Mouse (Mus musculus) forebrain, embryonic 12.5 days (tissue): ENCODE measurements at regions not wholly inside any gene's neighbourhood (a gene's known extent, or its start where the extent isn't known, plus 50 kb on each side); places are given as distances from the start of the nearest gene placed in this dataset.

ENCODE experiments used
- ATAC-seq: fragments of 200-750 bp; cut with Nextera tagmentation; 2 replicates; pipeline ENCODE4 v1.8.0; 2017; ENCODE audit warnings: moderate TSS enrichment; ENCODE audit not compliant: low FRiP score
- H3K27ac ChIP-seq: fragments of 300-500 bp; sonication (generic); 2 replicates; pipeline ENCODE4 v1.5.1; 2016; ENCODE audit warnings: mild to moderate bottlenecking
- H3K27me3 ChIP-seq: fragments of 300-500 bp; sonication (generic); 2 replicates; pipeline ENCODE4 v1.6.1; 2016; ENCODE audit warnings: mild to moderate bottlenecking
- H3K36me3 ChIP-seq: fragments of 300-500 bp; sonication (generic); replicated peaks from 2 replicates; pipeline ENCODE4 v1.6.1; 2016; ENCODE audit warnings: mild to moderate bottlenecking
- H3K4me1 ChIP-seq: fragments of 300-500 bp; sonication (generic); 2 replicates; pipeline ENCODE4 v1.6.1; 2016
- H3K4me2 ChIP-seq: fragments of 300-500 bp; sonication (generic); 2 replicates; pipeline ENCODE4 v1.6.1; 2016; ENCODE audit warnings: mild to moderate bottlenecking, moderate library complexity
- H3K4me3 ChIP-seq: fragments of 300-500 bp; sonication (generic); replicated peaks from 2 replicates; pipeline ENCODE4 v1.5.1; 2016; ENCODE audit warnings: mild to moderate bottlenecking
- H3K9ac ChIP-seq: fragments of 300-500 bp; sonication (generic); 2 replicates; pipeline ENCODE4 v1.6.1; 2016; ENCODE audit warnings: mild to moderate bottlenecking
- H3K9me3 ChIP-seq: fragments of 300-500 bp; sonication (generic); 2 replicates; pipeline ENCODE4 v1.6.1; 2016
- WGBS: fragments of 180-500 bp; shearing (Covaris S2); methylation state at CpG from one replicate; pipeline ENCODE4 v1.1.7; 2016; 5-methylcytosine and 5-hydroxymethylcytosine counted together

- Histone ChIP-seq H3K27me3 (peaks cover 4% of the 10 kb centered on the region; the same call in 1 of the 2 replicates), H3K9ac (no peak overlapping the region), H3K4me2 (peak overlapping the region; percentile 1), H3K4me3 (no peak overlapping the region), H3K27ac (peak overlapping the region; percentile 25), H3K36me3 (no peaks in the 10 kb centered on the region), H3K4me1 (peaks cover 32% of the 10 kb centered on the region), H3K9me3 (no peaks in the 10 kb centered on the region)
- peak; percentile 64; the same call in 1 of the 2 replicates for ATAC-seq
- WGBS: 44% methylated on average over 11 of the region's 11 CpGs
These were observed 113.0 kb downstream of the Chst1 start for GRCm38 (mm10) chr2:92712266-92713144.

DNA sequence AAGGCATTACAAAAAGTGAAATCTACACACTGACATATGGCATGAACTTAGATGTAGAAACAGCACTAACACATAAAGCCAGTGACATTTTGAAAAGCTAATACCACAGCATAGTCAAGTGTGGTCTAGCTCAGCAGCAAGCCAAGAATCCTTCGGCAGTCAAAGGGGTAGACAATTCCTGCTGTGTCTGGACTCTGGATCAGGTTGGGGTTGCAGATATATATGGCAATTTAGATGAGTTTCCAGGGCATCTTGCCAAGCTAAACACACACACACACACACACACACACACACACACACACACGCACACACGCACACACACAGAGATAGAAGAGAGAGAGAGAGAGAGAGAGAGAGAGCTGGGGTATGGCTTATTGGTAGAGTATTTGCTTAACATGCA lies 118.2 kb downstream of the Chst1 start:
- H3K9me3 ChIP-seq: no peaks in the 10 kb centered on the region
- ATAC-seq: no peak
- H3K4me2 ChIP-seq: no peak overlapping the region
- H3K9ac ChIP-seq: no peak overlapping the region
- H3K27me3 ChIP-seq: peaks cover 4% of the 10 kb centered on the region; the same call in 1 of the 2 replicates
- H3K27ac ChIP-seq: no peak overlapping the region
- peaks cover 10% of the 10 kb centered on the region for H3K4me1 ChIP-seq
- no peaks in the 10 kb centered on the region for H3K36me3 ChIP-seq
- no peak overlapping the region for H3K4me3 ChIP-seq
- WGBS: 64% methylated on average over 2 of the region's 3 CpGs

GRCm38 (mm10) chr2:92721951-92722350 lies 122.4 kb downstream of the Chst1 start:
- H3K27ac ChIP-seq: no peak overlapping the region
- H3K9me3 ChIP-seq: no peaks in the 10 kb centered on the region
- ATAC-seq: no peak
- WGBS: 90% methylated on average over 3 of the region's 3 CpGs
- peaks cover 18% of the 10 kb centered on the region for H3K4me1 ChIP-seq
- H3K9ac ChIP-seq: no peak overlapping the region
- no peaks in the 10 kb centered on the region for H3K27me3 ChIP-seq
- no peak overlapping the region for H3K4me2 ChIP-seq
- H3K36me3 ChIP-seq: no peaks in the 10 kb centered on the region
- H3K4me3 ChIP-seq: no peak overlapping the region

- WGBS: 44% methylated on average over 9 of the region's 9 CpGs
- Histone ChIP-seq H3K9ac (no peak overlapping the region), H3K4me3 (no peak overlapping the region), H3K4me1 (peaks cover 21% of the 10 kb centered on the region), H3K36me3 (no peaks in the 10 kb centered on the region), H3K27me3 (0 out of 2 replicates have a peak, but pooled peaks cover 3% of the 10 kb centered on the region), H3K4me2 (no peak overlapping the region), H3K9me3 (no peaks in the 10 kb centered on the region), H3K27ac (peak overlapping the region; percentile 66)
- peak; percentile 68 for ATAC-seq
These were observed 124.2 kb downstream of the Chst1 start for GRCm38 (mm10) chr2:92723618-92724263.

- H3K4me1 ChIP-seq: peaks cover 21% of the 10 kb centered on the region
- 0 out of 2 replicates have a peak, but pooled peaks cover 3% of the 10 kb centered on the region for H3K27me3 ChIP-seq
- peak overlapping the region; percentile 61 for H3K27ac ChIP-seq
- peak; percentile 50 for ATAC-seq
- H3K36me3 ChIP-seq: no peaks in the 10 kb centered on the region
- H3K4me2 ChIP-seq: no peak overlapping the region
- 48% methylated on average over 7 of the region's 7 CpGs for WGBS
- no peaks in the 10 kb centered on the region for H3K9me3 ChIP-seq
- no peak overlapping the region for H3K9ac ChIP-seq
- no peak overlapping the region for H3K4me3 ChIP-seq
These were observed 127.1 kb downstream of the Chst1 start for GRCm38 (mm10) chr2:92726640-92727039.

GRCm38 (mm10) chr2:92727241-92727640 lies 127.7 kb downstream of the Chst1 start:
- no peak for ATAC-seq
- no peak overlapping the region for H3K9ac ChIP-seq
- H3K36me3 ChIP-seq: no peaks in the 10 kb centered on the region
- H3K9me3 ChIP-seq: no peaks in the 10 kb centered on the region
- WGBS: 84% methylated on average over 2 of the region's 2 CpGs
- no peak overlapping the region for H3K4me3 ChIP-seq
- no peak overlapping the region for H3K4me2 ChIP-seq
- H3K4me1 ChIP-seq: peaks cover 21% of the 10 kb centered on the region
- H3K27ac ChIP-seq: peak overlapping the region; percentile 61
- 0 out of 2 replicates have a peak, but pooled peaks cover 3% of the 10 kb centered on the region for H3K27me3 ChIP-seq

GRCm38 (mm10) chr2:92728388-92728787 lies 128.9 kb downstream of the Chst1 start:
- Histone ChIP-seq H3K4me1 (peaks cover 20% of the 10 kb centered on the region), H3K36me3 (no peaks in the 10 kb centered on the region), H3K27me3 (0 out of 2 replicates have a peak, but pooled peaks cover 3% of the 10 kb centered on the region), H3K4me2 (no peak overlapping the region), H3K9me3 (no peaks in the 10 kb centered on the region), H3K9ac (no peak overlapping the region), H3K4me3 (no peak overlapping the region), H3K27ac (no peak overlapping the region)
- WGBS: 82% methylated on average over 3 of the region's 3 CpGs
- no peak for ATAC-seq

DNA sequence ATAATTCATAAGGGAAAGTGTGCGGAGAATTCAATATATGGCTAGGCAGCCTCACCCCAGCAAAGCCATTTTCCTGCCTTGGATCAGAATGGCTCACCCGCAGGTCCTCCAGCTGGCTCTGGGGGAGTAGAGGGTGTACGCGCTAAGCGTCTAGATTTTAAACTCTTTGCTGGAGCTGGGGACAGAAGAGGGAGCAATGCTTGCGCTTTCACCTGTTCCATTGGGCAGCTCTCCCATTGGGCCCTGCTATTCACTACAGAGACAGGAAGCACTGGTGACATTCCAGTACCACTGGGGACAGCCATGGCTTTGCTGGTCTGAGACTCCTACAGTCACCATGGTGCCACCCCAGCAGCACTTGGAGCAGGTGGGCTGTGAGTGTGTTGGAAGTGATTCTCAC lies 130.9 kb downstream of the Chst1 start:
- Histone ChIP-seq H3K27me3 (0 out of 2 replicates have a peak, but pooled peaks cover 3% of the 10 kb centered on the region), H3K27ac (no peak overlapping the region), H3K9ac (no peak overlapping the region), H3K36me3 (no peaks in the 10 kb centered on the region), H3K9me3 (no peaks in the 10 kb centered on the region), H3K4me2 (no peak overlapping the region), H3K4me3 (no peak overlapping the region), H3K4me1 (peaks cover 11% of the 10 kb centered on the region)
- no peak for ATAC-seq
- WGBS: 94% methylated on average over 6 of the region's 6 CpGs

- H3K9me3 ChIP-seq: no peaks in the 10 kb centered on the region
- no peak overlapping the region for H3K9ac ChIP-seq
- 90% methylated on average over 1 of the region's 1 CpGs for WGBS
- H3K36me3 ChIP-seq: no peaks in the 10 kb centered on the region
- peaks cover 11% of the 10 kb centered on the region for H3K4me1 ChIP-seq
- H3K4me3 ChIP-seq: no peak overlapping the region
- H3K4me2 ChIP-seq: no peak overlapping the region
- H3K27me3 ChIP-seq: 0 out of 2 replicates have a peak, but pooled peaks cover 2% of the 10 kb centered on the region
- no peak for ATAC-seq
- H3K27ac ChIP-seq: no peak overlapping the region
These were observed 133.9 kb downstream of the Chst1 start for GRCm38 (mm10) chr2:92733403-92733802.

GRCm38 (mm10) chr2:92735784-92736183 lies 136.3 kb downstream of the Chst1 start:
- no peak for ATAC-seq
- Histone ChIP-seq H3K4me1 (peaks cover 11% of the 10 kb centered on the region), H3K27ac (no peak overlapping the region), H3K9ac (no peak overlapping the region), H3K4me3 (no peak overlapping the region), H3K36me3 (no peaks in the 10 kb centered on the region), H3K4me2 (no peak overlapping the region), H3K27me3 (no peaks in the 10 kb centered on the region), H3K9me3 (no peaks in the 10 kb centered on the region)
- WGBS: 85% methylated on average over 5 of the region's 5 CpGs

DNA sequence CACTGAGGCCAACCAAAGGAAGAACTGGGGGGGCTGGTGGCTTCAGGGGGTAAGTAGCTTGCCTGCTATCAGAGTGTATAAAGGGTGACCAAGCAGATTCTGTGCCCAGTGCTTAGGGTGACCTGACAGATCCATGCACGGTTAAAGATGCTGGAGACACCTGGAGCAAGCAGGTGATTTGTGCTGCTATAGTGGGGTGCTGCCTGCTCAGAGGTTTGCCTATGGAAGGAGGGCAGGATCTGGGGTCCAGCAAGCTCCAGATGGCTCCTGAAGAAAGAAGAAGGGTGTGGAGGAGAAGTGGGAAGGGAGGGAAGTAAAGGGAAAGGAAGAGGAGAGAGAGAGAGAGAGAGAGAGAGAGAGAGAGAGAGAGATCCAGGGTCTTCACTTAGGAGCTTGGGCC lies 137.8 kb downstream of the Chst1 start:
- H3K27ac ChIP-seq: no peak overlapping the region
- ATAC-seq: no peak

DNA sequence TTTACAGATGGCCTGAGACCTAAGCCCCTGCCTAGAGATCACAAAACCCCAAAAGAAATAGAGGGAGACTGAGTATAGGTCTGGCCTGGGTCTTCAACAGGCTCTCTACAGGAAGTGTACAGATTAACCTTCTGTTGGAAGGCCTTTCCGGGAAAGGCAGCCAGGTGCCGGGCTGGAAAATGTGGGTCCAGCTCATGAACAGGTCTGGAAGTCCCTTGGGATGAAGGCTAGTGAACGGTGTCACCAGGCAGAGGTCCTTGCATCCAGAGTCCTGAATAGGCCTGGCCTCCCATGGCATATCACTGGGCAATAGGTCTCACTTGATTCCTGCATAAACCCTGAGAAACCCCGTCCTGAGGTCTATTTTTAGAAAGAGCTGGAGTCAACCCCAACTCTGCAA lies 140.1 kb downstream of the Chst1 start:
- Histone ChIP-seq H3K4me1 (peaks cover 26% of the 10 kb centered on the region), H3K36me3 (no peaks in the 10 kb centered on the region), H3K27ac (no peak overlapping the region), H3K27me3 (no peaks in the 10 kb centered on the region), H3K9me3 (no peaks in the 10 kb centered on the region), H3K4me2 (no peak overlapping the region), H3K9ac (no peak overlapping the region), H3K4me3 (no peak overlapping the region)
- WGBS: 90% methylated on average over 4 of the region's 4 CpGs
- ATAC-seq: no peak

More for the DNA sequence above, 137.8 kb downstream of the Chst1 start:
- no peaks in the 10 kb centered on the region for H3K9me3 ChIP-seq
- H3K27me3 ChIP-seq: no peaks in the 10 kb centered on the region
- H3K36me3 ChIP-seq: no peaks in the 10 kb centered on the region
- no peak overlapping the region for H3K4me3 ChIP-seq
- 88% methylated on average over 1 of the region's 1 CpGs for WGBS
- no peak overlapping the region for H3K4me2 ChIP-seq
- no peak overlapping the region for H3K9ac ChIP-seq
- peaks cover 11% of the 10 kb centered on the region for H3K4me1 ChIP-seq
